Mouse (Mus musculus) hindbrain, postnatal 0 days (tissue): ENCODE data around the gene Krt80. TPM values are rescaled to one million over a fixed set of nuclear protein-coding genes. Genes with fewer than 3 reads are reported as not detected.

Experiments
- ATAC-seq: fragments of 200-750 bp; cut with Nextera tagmentation; 2 replicates; pipeline ENCODE4 v1.8.0; 2017; ENCODE audit warnings: mild to moderate bottlenecking, moderate TSS enrichment, moderate library complexity
- DNase-seq: peaks from one replicate; pipeline ENCODE4 v3.0.0-alpha.2; 2015; ENCODE audit warnings: low spot score
- H3K27ac ChIP-seq: fragments of 300-500 bp; sonication (generic); 2 replicates; pipeline ENCODE4 v1.5.1; 2014; ENCODE audit warnings: mild to moderate bottlenecking
- H3K27me3 ChIP-seq: fragments of 300-500 bp; sonication (generic); 2 replicates; pipeline ENCODE4 v1.6.1; 2014; ENCODE audit warnings: low read length, mixed read lengths; ENCODE audit not compliant: insufficient read depth
- H3K36me3 ChIP-seq: fragments of 300-500 bp; sonication (generic); 2 replicates; pipeline ENCODE4 v1.6.1; 2014; ENCODE audit warnings: low read length, mixed read lengths; ENCODE audit not compliant: insufficient read depth
- H3K4me1 ChIP-seq: fragments of 300-500 bp; sonication (generic); 2 replicates; pipeline ENCODE4 v1.6.1; 2014; ENCODE audit warnings: antibody characterized with exemption, low read length, mixed read lengths; ENCODE audit not compliant: insufficient read depth
- H3K4me2 ChIP-seq: fragments of 300-500 bp; sonication (generic); 2 replicates; pipeline ENCODE4 v1.6.1; 2014; ENCODE audit warnings: low read depth, mild to moderate bottlenecking, low read length, moderate library complexity, mixed read lengths
- H3K4me3 ChIP-seq: fragments of 300-500 bp; sonication (generic); 2 replicates; pipeline ENCODE4 v1.5.1; 2014; ENCODE audit warnings: low read length
- H3K9ac ChIP-seq: fragments of 300-500 bp; sonication (generic); replicated peaks from 2 replicates; pipeline ENCODE4 v1.6.1; 2014; ENCODE audit warnings: mild to moderate bottlenecking, low read length, moderate library complexity, mixed read lengths
- H3K9me3 ChIP-seq: fragments of 300-500 bp; sonication (generic); 2 replicates; pipeline ENCODE4 v1.6.1; 2016; ENCODE audit warnings: low read length, mixed read lengths
- CTCF ChIP-seq: IDR thresholded peaks from 2 replicates; pipeline ENCODE4 v1.5.1; 2016; ENCODE audit warnings: antibody characterized with exemption, control low read depth, low read depth
- WGBS: fragments of 180-500 bp; shearing (Covaris S2); extraction: QIAGEN DNeasy Blood & Tissue Kit; methylation state at CpG from one replicate; pipeline ENCODE4 v1.1.7; 2014; 5-methylcytosine and 5-hydroxymethylcytosine counted together
- microRNA counts: library from miRNA; unstranded; fragments of <30 nt; microRNA quantifications from one replicate; lab custom pipeline; 2015
- microRNA-seq, 2 experiments: library from miRNA; unstranded; fragments of <30 nt; microRNA quantifications; one replicate each; pipeline ENCODE4; 2016
- polyA plus RNA-seq: library from polyadenylated mRNA; unstranded; fragments of >200 nt; fragmentation: Nextera tagmentation; extraction: Ambion mirVana; gene quantifications from 2 replicates; pipeline ENCODE4 v1.2.1, GENCODE M21; 2015
- total RNA-seq: library from RNA; depleted of rRNA; stranded (reverse); fragments of >200 nt; gene quantifications from 2 replicates; pipeline ENCODE4 v1.2.3, GENCODE M21; 2014; rRNA removed

The Krt80 gene
- total and polyA plus RNA-seq, 2 experiments from 2014 or later = 0.30 to 1.2 TPM

DNA sequence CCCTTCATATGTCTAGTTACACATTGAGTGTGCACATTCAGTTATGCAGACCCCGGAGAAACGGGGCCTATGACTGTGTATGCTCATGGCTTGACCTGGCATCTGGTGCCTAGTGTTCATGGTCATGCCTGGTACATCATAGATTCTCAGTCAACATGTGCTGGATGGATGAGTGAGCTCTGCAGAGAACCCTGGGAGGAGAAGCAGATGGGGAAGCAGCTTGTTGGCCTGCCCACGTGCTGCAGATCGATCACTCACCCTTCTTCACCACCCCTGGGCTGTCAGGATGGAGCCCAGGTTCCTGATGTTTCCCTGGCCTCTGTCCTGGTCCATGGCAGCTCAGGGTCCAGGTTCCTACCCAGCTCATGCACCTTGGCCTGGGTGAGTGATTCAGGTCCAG lies 63.5 kb downstream of the Krt80 start:
- H3K4me2 ChIP-seq = no peak overlapping the region
- ATAC-seq (no peak), DNase-seq (no peak)
- no peak overlapping the region for H3K27ac ChIP-seq
- WGBS = 78% methylated on average over 4 of the region's 4 CpGs
- no peaks in the 10 kb centered on the region for H3K27me3 ChIP-seq
- H3K4me3 ChIP-seq = no peak overlapping the region
- H3K36me3 ChIP-seq = no peaks in the 10 kb centered on the region
- no peaks in the 10 kb centered on the region for H3K9me3 ChIP-seq
- H3K9ac ChIP-seq = no peak overlapping the region
- TF ChIP-seq CTCF = no peak
- H3K4me1 ChIP-seq = no peaks in the 10 kb centered on the region

GRCm38 (mm10) chr15:101303830-101304229 lies 66.1 kb downstream of the Krt80 start:
- no peak for TF ChIP-seq CTCF
- Histone ChIP-seq H3K27me3 (no peaks in the 10 kb centered on the region), H3K36me3 (no peaks in the 10 kb centered on the region), H3K4me3 (no peak overlapping the region), H3K9me3 (no peaks in the 10 kb centered on the region), H3K4me2 (no peak overlapping the region), H3K27ac (no peak overlapping the region), H3K9ac (no peak overlapping the region), H3K4me1 (no peaks in the 10 kb centered on the region)
- ATAC-seq (no peak), DNase-seq (no peak)
- WGBS = 84% methylated on average over 4 of the region's 4 CpGs

DNA sequence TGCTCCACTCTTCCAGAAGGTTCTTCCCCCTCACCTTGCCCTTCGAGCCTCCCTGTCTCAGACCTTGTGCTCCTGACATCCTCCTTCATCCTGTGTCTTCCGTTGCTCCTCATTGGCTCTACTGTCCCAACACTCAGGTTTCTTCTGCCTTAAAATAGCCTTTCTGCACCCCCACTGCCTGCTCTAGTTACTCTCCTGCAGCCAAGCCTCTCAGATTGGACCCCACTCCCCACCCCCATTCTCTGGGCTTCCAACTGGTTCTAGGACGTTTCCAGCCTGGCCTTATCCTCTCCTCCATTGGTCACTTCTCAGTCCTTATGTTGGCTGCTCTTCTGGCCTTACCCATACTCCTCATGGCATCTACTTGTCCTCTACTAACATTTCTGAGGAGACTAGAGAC lies 67.8 kb downstream of the Krt80 start:
- no peaks in the 10 kb centered on the region for H3K4me1 ChIP-seq
- no peaks in the 10 kb centered on the region for H3K27me3 ChIP-seq
- no peaks in the 10 kb centered on the region for H3K9me3 ChIP-seq
- ATAC-seq (no peak), DNase-seq (no peak)
- WGBS = 81% methylated on average over 3 of the region's 3 CpGs
- H3K4me2 ChIP-seq = no peak overlapping the region
- no peaks in the 10 kb centered on the region for H3K36me3 ChIP-seq
- H3K4me3 ChIP-seq = no peak overlapping the region
- H3K9ac ChIP-seq = no peak overlapping the region
- TF ChIP-seq CTCF = no peak
- H3K27ac ChIP-seq = no peak overlapping the region

- 79% methylated on average over 6 of the region's 6 CpGs for WGBS
- Histone ChIP-seq H3K9ac (no peak overlapping the region), H3K4me2 (no peak overlapping the region), H3K4me1 (no peaks in the 10 kb centered on the region), H3K4me3 (no peak overlapping the region), H3K36me3 (no peaks in the 10 kb centered on the region), H3K27ac (no peak overlapping the region), H3K9me3 (no peaks in the 10 kb centered on the region), H3K27me3 (no peaks in the 10 kb centered on the region)
- no peak for TF ChIP-seq CTCF
- DNase-seq = no peak
- ATAC-seq = no peak
Measured at GRCm38 (mm10) chr15:101300128-101300527, 69.8 kb downstream of the Krt80 start.

DNA sequence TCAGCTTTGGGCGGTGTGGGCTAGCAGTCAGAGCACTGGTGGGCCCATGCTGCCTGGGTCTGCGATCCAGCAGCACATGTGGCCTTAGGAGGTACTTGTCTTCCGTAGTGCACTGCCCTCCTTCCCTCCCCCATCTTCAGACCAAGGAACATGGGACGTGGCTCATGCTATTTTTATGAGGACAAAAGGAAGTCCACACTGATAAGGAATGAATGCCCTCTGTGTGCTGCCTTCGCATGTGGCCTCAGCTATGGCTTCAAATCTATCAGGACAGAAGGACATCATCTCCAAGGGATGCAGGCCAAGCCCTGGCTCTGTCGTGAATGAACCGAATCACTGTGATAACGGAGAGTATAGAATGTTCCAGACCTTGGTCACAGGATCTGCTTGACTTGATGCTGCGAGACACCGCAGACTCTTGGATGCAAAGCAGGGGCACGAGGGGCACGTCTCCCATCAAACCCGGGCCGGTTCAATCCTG lies 70.4 kb downstream of the Krt80 start:
- no peak for TF ChIP-seq CTCF
- Histone ChIP-seq H3K27me3 (no peaks in the 10 kb centered on the region), H3K36me3 (no peaks in the 10 kb centered on the region), H3K9me3 (no peaks in the 10 kb centered on the region), H3K4me1 (no peaks in the 10 kb centered on the region), H3K4me3 (no peak overlapping the region), H3K4me2 (no peak overlapping the region), H3K9ac (no peak overlapping the region), H3K27ac (no peak overlapping the region)
- DNase-seq = no peak
- 80% methylated on average over 14 of the region's 14 CpGs for WGBS
- no peak for ATAC-seq

GRCm38 (mm10) chr15:101298550-101298949 lies 71.4 kb downstream of the Krt80 start:
- peak; percentile 26 for DNase-seq
- no peak overlapping the region for H3K4me2 ChIP-seq
- H3K27ac ChIP-seq = no peak overlapping the region
- no peak for TF ChIP-seq CTCF
- H3K4me1 ChIP-seq = no peaks in the 10 kb centered on the region
- no peaks in the 10 kb centered on the region for H3K9me3 ChIP-seq
- H3K36me3 ChIP-seq = no peaks in the 10 kb centered on the region
- ATAC-seq = no peak
- H3K27me3 ChIP-seq = no peaks in the 10 kb centered on the region
- 19% methylated on average over 7 of the region's 7 CpGs for WGBS
- no peak overlapping the region for H3K9ac ChIP-seq
- H3K4me3 ChIP-seq = no peak overlapping the region

- Histone ChIP-seq H3K36me3 (no peaks in the 10 kb centered on the region), H3K4me1 (no peaks in the 10 kb centered on the region), H3K27ac (no peak overlapping the region), H3K4me2 (no peak overlapping the region), H3K4me3 (no peak overlapping the region), H3K9ac (no peak overlapping the region), H3K9me3 (no peaks in the 10 kb centered on the region), H3K27me3 (no peaks in the 10 kb centered on the region)
- 27% methylated on average over 7 of the region's 7 CpGs for WGBS
- ATAC-seq = no peak
- no peak for TF ChIP-seq CTCF
- DNase-seq = no peak
Measured at GRCm38 (mm10) chr15:101297988-101298387, 72.0 kb downstream of the Krt80 start.

MicroRNAs within 50 kb of the gene (microRNA counts, 519-probe panel; counts per million panel counts)
- microRNA mmu-miR-1941-3p (lab: Ali Mortazavi, UCI) = 370 counts per million, percentile 5 among the panel's probes with 10 or more counts
- not detected for microRNA mmu-miR-1941-5p (lab: Ali Mortazavi, UCI)

Small RNA genes lying within 50 kb of the gene (microRNA-seq; reads per million reads assigned to microRNA genes)
- gene Mir1941 = 0.36 to 1.1 reads per million in 2 experiments

Other genes with a start within 250 kb of the Krt80 start
- 16.8 and 21.6 TPM in 2 replicates for gene Acvrl1, start 241.6 kb downstream of the Krt80 start, total RNA-seq
- 7.0 and 7.3 TPM in 2 replicates for gene Acvrl1, start 241.6 kb downstream of the Krt80 start, polyA plus RNA-seq
- 74.5 and 86.2 TPM in 2 replicates for gene Acvr1b, start 196.1 kb downstream of the Krt80 start, total RNA-seq
- gene Acvr1b, start 196.1 kb downstream of the Krt80 start, polyA plus RNA-seq = 14.0 and 14.6 TPM in 2 replicates
- gene Grasp, start 146.0 kb downstream of the Krt80 start, total RNA-seq = 6.7 and 8.7 TPM in 2 replicates
- 1.5 and 1.6 TPM in 2 replicates for gene Grasp, start 146.0 kb downstream of the Krt80 start, polyA plus RNA-seq
- 9.3 and 10.3 TPM in 2 replicates for gene Nr4a1, start 115.9 kb downstream of the Krt80 start, total RNA-seq
- 5.3 and 6.5 TPM in 2 replicates for gene Nr4a1, start 115.9 kb downstream of the Krt80 start, polyA plus RNA-seq
- 44.1 and 52.3 TPM in 2 replicates for gene Atg101, start 85.9 kb downstream of the Krt80 start, total RNA-seq
- 69.1 and 75.3 TPM in 2 replicates for gene Atg101, start 85.9 kb downstream of the Krt80 start, polyA plus RNA-seq
- gene 6030408B16Rik, start 77.0 kb downstream of the Krt80 start, total RNA-seq = not detected in 2 replicates
- 0.15 and 0.30 TPM in 2 replicates for gene 6030408B16Rik, start 77.0 kb downstream of the Krt80 start, polyA plus RNA-seq
- 0.40 and 0.73 TPM in 2 replicates for gene Krt7, start 40.9 kb upstream of the Krt80 start, total RNA-seq
- 0.84 and 0.95 TPM in 2 replicates for gene Krt7, start 40.9 kb upstream of the Krt80 start, polyA plus RNA-seq
- gene Krt87, start 68.6 kb upstream of the Krt80 start, total RNA-seq = 0.75 and 1.5 TPM in 2 replicates
- gene Krt87, start 68.6 kb upstream of the Krt80 start, polyA plus RNA-seq = 0.69 and 0.96 TPM in 2 replicates
- not detected in 2 replicates for gene Krt88, start 77.6 kb upstream of the Krt80 start, total RNA-seq
- gene Krt88, start 77.6 kb upstream of the Krt80 start, polyA plus RNA-seq = 0.16 TPM in 1 of 2 replicates, not detected in the other
- not detected in 2 replicates for gene Krt81, start 93.6 kb upstream of the Krt80 start, total RNA-seq
- 0.09 TPM in 1 of 2 replicates, not detected in the other for gene Krt81, start 93.6 kb upstream of the Krt80 start, polyA plus RNA-seq
- gene Krt86, start 103.3 kb upstream of the Krt80 start, total RNA-seq = 0.05 TPM in 1 of 2 replicates, not detected in the other
- gene Krt86, start 103.3 kb upstream of the Krt80 start, polyA plus RNA-seq = 0.26 and 0.34 TPM in 2 replicates
- gene Krt83, start 121.3 kb upstream of the Krt80 start, total RNA-seq = not detected in 2 replicates
- gene Krt83, start 121.3 kb upstream of the Krt80 start, polyA plus RNA-seq = not detected in 2 replicates
- not detected in 2 replicates for gene Gm49425, start 147.1 kb upstream of the Krt80 start, total RNA-seq
- not detected in 2 replicates for gene Gm49425, start 147.1 kb upstream of the Krt80 start, polyA plus RNA-seq
- gene Krt84, start 162.7 kb upstream of the Krt80 start, total RNA-seq = not detected in 2 replicates
- not detected in 2 replicates for gene Krt84, start 162.7 kb upstream of the Krt80 start, polyA plus RNA-seq
- gene Krt82, start 180.5 kb upstream of the Krt80 start, total RNA-seq = not detected in 2 replicates
- gene Krt82, start 180.5 kb upstream of the Krt80 start, polyA plus RNA-seq = not detected in 2 replicates
- 0.11 TPM in 1 of 2 replicates, not detected in the other for gene Krt90, start 192.8 kb upstream of the Krt80 start, total RNA-seq
- gene Krt90, start 192.8 kb upstream of the Krt80 start, polyA plus RNA-seq = 0.11 and 0.26 TPM in 2 replicates
- gene Krt75, start 203.7 kb upstream of the Krt80 start, total RNA-seq = 0.10 and 0.47 TPM in 2 replicates
- gene Krt75, start 203.7 kb upstream of the Krt80 start, polyA plus RNA-seq = 0.09 and 0.15 TPM in 2 replicates